Mouse (Mus musculus) lung, adult 18-20 months (tissue): ENCODE results near the gene Dnm2.
A peak's percentile ranks its signal among the peaks of the same experiment; 100 is the strongest.
"Not testable (repeated sequence)": the region's sequence is repeated elsewhere in the genome, so short reads cannot be mapped to it uniquely, and the experiment has no call there.

ENCODE experiments used
- DNase-seq, 2 experiments: peaks; one replicate each; pipeline ENCODE4 v3.0.0; 2022; ENCODE audit warnings: mixed read lengths in 2 of 2

The Dnm2 gene

DNA sequence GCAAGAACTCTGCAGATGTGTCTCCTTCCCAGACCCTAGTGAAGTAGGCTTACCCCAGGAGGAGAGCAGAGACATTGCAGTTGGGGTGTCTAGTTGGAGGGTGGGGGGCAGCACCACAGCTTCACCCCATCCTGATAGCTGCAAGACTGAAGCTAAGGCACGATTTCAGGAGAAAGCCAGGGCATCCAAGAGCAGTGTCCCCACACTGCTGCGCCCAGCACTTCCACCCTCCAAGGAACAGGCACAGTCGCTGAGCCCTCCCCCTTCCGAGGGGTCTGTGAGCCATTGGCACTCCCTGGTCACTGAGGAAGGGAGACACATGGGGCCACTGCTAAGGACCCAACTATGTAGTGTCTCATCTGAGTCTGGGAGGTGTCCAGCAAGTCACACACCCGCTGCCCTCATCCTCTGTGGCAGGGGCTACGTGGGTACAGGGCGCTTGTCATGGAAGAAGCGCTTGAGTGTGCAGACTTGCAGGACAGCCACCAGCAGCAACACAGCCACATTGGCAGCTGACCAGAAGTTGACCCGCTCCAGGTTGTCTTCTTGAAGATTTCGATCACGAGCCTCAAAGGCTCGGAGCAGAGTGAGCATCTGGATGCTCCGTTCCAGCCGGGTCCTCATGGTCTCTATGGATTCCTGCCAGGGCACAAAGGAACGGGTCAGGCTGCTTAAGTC, 83.2 kb downstream of the Dnm2 start:
- no peak for DNase-seq

GRCm38 (mm10) chr9:21508871-21509404, 84.2 kb downstream of the Dnm2 start:
- no peak for DNase-seq

DNA sequence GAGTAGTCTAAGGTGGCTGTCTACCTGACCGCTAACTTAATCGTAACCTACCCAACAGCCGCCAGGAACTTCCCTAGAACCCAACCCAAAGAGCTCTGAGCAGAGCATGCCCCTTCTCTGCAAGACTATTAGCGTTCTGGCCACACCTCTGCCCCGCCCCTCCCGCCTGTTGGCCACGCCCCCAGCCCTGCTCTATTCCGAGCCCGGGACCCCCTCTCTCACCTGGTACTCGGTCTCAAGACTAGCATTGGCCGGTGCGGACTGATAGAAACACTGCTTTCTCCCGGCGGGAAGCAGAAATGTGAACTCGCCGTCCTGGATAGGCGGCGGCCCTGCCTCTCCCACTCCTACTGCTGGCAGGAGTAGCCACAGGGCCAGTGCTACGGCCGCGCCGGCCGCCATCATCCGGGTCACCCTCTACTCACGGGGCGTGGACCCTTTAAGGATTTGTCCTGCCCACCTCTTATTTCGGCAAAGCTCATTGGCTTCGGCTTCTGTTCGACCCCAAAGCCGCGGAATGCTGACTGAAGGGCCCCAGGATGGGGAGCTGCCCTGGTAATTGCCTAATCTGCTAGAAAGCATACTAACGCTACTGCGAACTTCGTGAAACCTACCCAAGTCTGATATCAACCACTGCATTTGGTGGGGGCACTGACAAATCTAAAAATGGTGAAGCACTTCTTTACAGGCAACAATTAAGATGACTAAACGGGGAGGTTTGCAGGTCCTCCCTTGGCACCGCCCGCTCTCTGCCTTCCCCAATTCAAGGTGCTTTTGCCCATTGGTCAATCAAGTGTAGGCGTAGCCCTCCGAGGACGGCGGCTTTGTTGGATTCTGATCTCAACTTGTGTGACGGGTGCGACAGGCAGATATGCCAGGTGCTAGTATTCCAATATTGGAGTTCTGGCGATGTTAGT, 85.3 kb downstream of the Dnm2 start, which contains the start of gene Tmed1:
Gene Tmed1 (minus strand): TSS at position 481 of the 917 bp plus-strand sequence.
- DNase-seq: peak; percentile 95 to 96

- DNase-seq: no peak
Observed at GRCm38 (mm10) chr9:21510689-21511015, 85.9 kb downstream of the Dnm2 start.

DNA sequence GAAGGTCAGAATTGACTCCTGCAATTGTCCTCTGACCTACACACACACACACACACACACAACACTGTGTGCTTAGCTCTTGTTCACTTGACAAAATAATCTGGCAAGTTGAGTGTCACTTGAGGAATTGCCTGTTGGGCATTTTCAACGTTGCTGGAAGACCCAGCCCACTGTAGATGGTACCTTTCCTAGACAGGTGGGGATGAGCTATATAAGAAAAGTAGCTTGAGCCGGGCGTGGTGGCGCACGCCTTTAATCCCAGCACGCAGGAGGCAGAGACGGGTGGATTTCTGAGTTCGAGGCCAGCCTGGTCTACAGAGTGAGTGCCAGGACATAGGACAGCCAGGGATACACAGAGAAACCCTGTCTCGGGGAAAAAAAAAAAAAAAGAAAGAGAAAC, 86.3 kb downstream of the Dnm2 start:
- DNase-seq: no peak

DNA sequence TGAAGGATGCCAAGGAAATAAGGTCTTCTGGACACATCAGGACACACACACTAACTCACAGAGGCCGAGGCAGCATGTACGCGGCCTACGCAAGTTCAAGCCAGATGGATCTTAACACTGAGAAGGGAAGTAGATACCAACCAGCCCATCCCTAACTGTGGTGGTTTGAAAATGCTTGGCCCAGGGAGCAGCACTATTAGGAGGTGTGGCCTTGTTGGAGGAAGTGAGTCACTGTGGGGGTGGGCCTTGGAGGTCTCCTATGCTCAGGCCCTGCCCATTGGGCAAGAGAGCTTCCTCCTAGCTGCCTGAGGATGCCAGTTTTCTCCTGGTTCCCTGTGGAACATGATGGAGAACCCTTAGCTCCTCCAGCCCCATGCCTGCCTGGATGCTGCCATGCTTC, 88.8 kb downstream of the Dnm2 start:
- DNase-seq: no peak

DNA sequence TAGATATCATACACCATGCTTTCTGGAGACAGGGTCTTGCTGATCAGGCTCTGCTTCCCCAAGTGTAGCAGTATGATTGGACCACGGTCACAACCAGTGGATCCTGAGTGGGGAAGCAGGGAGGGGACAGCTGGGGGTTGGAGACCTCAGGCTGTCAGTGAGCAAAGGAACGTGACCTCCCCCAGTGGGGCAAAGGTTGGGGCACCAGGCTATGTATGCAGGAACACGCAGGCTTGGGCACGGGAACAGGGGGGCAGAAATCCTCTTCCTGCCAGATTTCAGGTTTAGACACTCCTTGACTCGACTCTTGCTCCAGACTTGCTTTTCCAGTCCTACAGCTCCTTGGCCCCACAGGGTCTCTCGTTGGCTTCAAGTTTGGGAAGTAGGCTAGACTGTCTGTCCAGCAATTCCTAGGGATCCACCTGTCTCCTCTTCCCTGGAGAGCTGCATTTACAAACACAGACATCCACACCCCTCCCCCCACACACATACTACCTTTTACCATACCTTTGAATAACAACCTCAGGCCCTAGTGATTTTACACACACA, 93.3 kb downstream of the Dnm2 start:
- no peak for DNase-seq

GRCm38 (mm10) chr9:21518690-21519089, 94.0 kb downstream of the Dnm2 start:
- not testable (repeated sequence) for DNase-seq

- no peak for DNase-seq
Observed at GRCm38 (mm10) chr9:21525142-21525936, 100.6 kb downstream of the Dnm2 start.

DNA sequence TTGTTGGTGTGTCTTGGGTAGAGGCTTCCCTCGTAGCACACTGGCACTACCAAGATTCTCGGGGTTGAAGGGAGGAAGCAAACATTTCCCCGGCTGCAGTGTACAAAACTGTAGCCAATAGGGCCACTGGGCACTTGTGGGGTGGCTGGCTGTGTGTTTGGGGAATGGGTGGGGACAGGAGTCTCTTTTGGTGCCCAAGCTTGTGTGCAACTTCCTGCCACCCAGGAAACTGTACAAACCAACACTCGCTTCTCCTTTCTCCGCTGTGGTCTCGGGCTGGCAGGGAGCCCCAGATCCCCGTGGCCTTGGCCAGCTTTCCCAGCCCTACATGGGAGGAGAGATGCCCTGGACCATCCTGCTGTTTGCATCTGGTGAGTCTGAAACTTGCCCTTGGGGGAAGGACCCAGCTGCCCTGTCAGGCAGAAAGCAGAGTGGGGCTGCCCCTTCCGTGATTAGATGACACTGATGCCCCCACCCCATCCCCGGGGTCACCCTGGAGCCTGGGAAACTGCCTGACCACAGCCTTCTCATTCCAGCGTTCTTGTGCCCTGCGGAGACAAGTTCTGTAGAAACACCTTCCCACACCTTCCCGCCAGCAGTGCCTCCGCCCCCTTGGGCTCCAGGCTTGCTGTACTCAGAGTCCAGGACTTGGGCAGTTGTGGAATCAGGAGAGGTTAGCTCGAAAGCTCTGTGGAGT, 101.4 kb downstream of the Dnm2 start, which contains the start of gene AB124611:
Gene AB124611 (plus strand): TSS at position 240 of the 697 bp plus-strand sequence.
- peak; percentile 60 to 67 for DNase-seq

DNA sequence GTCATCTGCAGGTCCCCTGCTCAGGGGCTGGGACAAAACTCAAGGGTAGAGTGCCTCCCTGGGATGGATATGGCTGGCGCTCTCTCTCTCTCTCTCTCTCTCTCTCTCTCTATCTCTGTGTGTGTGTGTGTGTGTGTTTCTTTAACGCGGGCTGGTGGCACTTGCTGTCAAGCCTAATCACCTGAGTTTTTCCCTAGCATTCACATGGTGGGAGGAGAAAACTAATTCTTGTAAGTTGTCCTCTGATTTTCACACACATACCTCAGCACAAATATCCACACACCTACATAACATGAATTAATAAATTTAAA, 101.9 kb downstream of the Dnm2 start:
- no peak for DNase-seq

DNA sequence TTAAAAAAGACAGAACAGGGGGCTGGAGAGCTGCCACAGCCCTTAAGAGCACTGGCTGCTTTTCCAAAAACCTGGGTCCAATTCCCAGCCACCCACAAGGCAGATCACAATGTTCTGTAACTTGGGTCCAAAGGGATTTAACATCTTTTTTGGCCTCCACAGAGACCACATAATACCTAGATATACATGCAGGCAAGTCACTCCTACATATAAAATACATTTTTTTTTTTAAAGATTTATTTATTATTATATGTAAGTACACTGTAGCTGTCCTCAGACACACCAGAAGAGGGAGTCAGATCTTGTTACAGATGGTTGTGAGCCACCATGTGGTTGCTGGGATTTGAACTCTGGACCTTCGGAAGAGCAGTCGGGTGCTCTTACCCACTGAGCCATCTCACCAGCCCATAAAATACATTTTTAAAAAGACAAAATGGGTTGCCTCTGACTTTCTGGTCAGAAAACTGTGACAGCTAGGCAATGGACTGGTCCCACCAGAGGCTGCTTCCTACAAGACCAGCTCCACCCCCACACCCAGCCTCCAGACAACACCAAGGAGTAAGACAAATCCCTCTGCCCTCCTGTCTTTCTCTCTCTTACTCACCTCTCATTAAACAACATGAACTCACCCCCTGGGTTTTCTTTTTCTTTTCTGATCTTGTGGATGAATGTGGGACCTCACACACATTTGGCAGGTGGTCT, 102.5 kb downstream of the Dnm2 start:
- DNase-seq: no peak

DNA sequence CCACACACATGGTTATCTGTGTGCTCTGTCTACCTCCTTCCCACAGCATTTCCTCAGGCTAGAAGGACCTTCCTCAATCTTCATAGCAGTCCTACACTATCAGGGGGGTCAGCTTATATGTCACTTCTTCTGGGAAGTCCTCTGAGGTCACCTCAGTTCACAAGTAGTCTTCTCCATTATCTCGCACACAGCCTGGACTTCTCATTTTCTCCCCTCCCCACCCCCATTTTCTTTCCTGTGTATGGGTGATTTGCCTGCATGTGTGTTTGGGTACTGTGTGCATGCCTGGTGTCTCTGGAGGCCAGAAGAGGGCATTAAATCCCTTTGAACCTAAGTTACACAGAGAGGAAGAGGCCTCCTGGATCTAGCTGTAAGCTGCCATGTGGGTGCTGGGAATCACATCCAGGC, 103.2 kb downstream of the Dnm2 start:
- DNase-seq: no peak

GRCm38 (mm10) chr9:21536501-21536900, 111.8 kb downstream of the Dnm2 start:
- no peak for DNase-seq

DNA sequence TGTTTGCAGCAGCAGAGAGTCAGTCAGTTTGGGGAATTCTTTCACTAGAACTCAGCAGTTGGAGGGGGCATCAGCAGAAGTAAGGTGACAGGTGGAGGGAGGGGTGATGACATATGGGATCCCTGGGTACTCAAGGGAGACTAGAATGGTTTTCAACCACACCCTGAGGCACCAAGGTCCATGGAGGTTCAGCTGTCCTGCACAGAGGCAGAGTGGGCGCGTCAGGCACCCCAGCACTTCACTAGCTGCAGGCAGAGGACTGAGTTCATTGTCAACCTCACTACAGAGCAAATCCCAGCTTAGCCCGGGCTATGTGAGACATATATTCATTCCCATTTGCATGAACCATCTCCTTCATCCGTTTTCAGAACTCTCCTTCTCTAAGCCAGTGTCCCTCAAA, 112.3 kb downstream of the Dnm2 start:
- no peak for DNase-seq

- no peak for DNase-seq
Observed at GRCm38 (mm10) chr9:21539981-21540753, 115.5 kb downstream of the Dnm2 start.

DNA sequence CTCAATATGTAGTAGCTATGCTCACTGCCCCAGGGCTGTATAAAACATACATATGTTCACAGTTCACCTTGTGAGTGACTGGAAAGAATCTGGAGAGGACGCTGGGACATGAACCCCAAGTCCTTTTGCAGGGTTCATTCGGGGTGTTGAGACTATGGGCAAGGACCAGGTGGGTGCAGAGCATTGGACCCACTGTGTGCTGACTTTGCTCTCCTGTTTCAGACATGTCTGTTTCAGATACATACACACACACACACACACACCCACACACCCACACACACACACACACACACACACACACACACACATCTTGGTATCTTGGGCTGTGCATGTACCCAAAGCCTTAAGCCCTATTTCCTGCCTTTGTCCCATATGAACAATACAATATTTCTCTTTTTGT, 117.3 kb downstream of the Dnm2 start:
- not testable (repeated sequence) for DNase-seq

DNA sequence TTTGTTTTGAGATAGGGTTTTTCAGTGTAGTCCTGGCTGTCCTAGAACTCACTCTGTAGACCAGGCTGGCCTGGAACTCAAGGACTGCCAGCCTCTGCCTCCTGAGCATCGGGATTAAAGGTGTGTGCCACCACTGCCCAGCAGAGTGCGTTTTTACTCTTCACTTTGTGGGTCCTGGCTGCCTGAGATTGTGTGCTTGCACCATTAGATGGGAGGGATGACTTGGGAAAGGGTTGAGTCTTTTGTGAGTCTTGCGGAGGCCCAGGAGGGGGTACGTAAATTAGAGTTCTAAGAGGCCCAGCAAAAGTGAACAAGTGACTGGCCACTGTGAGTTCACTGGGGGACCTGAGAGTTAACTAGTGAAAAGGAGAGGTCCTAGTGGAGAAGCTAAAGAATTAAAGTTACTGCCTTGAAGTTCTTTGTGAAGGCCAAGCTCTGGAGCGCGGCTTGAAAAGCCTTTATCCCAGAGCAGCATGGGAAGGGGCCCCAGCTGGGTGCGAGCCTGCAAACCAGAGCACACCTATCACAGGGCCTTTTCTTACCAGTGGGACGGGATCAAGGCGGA, 120.7 kb downstream of the Dnm2 start:
- no peak for DNase-seq

DNA sequence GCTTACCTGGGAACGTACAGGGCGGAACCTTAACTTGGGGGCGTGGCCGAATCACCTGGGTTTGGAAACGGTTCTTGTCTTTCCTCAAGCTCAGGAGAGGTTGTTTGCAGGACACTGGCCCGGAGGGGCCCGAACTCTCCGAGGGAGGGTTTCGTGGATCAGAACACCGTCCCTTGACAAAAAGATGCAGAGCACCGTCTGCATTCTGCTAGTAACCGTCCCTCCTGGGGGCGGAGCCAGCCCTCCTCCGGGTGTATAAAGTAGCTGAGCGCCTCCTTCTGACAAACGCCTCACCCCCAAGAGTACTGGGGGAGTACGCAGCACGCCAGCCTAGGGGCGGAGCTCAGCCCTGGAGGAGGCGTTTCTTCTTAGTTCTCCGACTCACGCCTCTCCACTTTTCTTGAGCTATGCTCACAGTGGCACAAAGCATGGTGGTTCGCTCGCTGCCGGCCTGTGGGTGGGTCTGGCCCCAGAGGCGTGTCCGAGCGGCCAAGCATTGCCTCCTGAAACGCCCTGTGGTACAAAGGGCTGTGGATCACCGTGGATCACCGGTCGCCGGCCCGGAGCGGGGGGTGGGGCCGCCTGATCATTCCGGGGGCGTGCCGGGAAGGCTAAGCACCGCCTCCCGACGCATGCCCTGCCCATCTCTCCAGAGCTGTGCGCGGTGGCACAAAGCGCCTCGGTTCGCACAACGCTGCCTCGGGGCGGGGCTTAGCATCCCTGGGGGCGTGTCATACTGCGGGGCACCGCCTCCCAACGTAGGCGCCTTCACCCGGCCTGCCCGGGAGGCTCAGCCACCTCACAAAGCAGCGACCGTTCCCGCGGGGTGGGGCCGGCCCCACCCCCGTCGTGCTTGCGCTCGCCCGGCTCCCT, 121.4 kb downstream of the Dnm2 start:
- DNase-seq: peak; percentile 99

DNA sequence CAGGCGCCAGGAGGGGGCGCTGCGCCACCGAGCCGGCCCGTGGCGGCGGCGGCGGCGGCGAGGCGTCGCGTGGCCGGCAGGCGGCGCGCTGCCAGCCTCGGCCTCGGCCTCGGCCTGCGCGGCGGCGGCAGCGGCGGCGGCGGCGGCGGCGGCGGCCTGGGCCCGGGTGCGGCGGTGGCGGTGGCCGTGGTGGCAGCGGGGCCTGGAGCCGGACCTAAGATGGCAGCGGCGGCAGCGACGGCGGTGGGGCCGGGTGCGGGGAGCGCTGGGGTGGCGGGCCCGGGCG, 122.0 kb downstream of the Dnm2 start, which contains the start of gene Carm1:
Gene Carm1 (plus strand): TSS at position 106 of the 286 bp plus-strand sequence.
- no peak for DNase-seq
